ENCODE assay signal across 23 mouse cellular contexts in the genomic region with DNA sequence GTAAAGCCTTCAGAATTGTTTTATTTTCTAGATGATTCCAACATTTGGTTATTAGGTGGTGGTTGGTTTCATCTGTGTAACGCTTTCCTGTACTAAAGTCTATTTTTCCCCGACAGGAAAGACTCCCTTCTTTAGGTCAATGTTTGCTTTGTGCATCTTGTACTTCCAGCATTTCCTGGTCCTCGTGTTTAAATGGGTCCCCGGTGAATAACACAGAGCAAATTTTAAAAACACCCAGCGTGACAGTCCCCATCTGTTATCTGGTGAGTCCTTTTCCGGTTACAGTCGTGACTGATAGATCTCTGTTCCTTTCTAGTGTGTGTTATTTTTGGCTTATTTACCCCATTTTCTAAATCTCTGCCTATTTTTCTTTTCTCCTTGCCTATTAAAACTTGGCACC. TPM values are rescaled to one million over a fixed set of nuclear protein-coding genes. Genes with fewer than 3 reads are reported as not detected.
DNase-seq lines count a peak whose midpoint lies in the region; ATAC-seq and TF ChIP-seq lines count a peak whose summit lies in the region.
"Had no signal": no experiment of that assay in that cellular context is flagged by ENCODE, and none has a peak within 500 bp of the region (broad histone marks: within the 10 kb centered on the region; RNA-seq: fewer than 3 reads in every experiment).

No protein-coding gene starts in this region.

- H3K4me3 ChIP-seq in heart, postnatal 0 days (ENCODE audit: low read depth, low read length) = no peak overlapping the region
- H3K4me3 ChIP-seq: forebrain, embryonic 12.5 days; gastrocnemius, adult 2 months; hindbrain, embryonic 13.5 days; limb, embryonic 12.5 days; liver, embryonic 13.5 days; lung, embryonic 15.5 days; myocyte had no signal

- peak; percentile 84 for DNase-seq in heart, adult 11 months
- no peak for DNase-seq in heart, postnatal 4 days
- DNase-seq in kidney, adult 11 months = peak; percentile 6
- no peak for DNase-seq in kidney, postnatal 4 days
- peak; percentile 17 for DNase-seq in heart, postnatal 0 days (ENCODE audit: low spot score)
- DNase-seq in large intestine, adult 2 months (ENCODE audit: low read depth, low spot score) = peak; percentile 35
- DNase-seq: adrenal gland, postnatal 14 days; cerebellum, adult 11 months; cerebellum, postnatal 10 days; gastrocnemius, adult 2 months; liver, embryonic 13.5 days; midbrain, embryonic 14.5 days; thymus, postnatal 25 days had no signal

- H3K9me3 ChIP-seq in heart, postnatal 0 days (replicated peaks; ENCODE audit: control insufficient read depth, low read length) = no peaks in the 10 kb centered on the region
- H3K9me3 ChIP-seq: forebrain, embryonic 12.5 days; hindbrain, embryonic 13.5 days; limb, embryonic 12.5 days; liver, embryonic 13.5 days; lung, embryonic 15.5 days had no signal

- H3K4me1 ChIP-seq in heart, postnatal 0 days (ENCODE audit: control insufficient read depth, insufficient read depth) = 0 out of 2 replicates have a peak, but pooled peaks cover 5% of the 10 kb centered on the region
- H3K4me1 ChIP-seq: limb, embryonic 12.5 days; liver, embryonic 13.5 days had no signal

- no peak overlapping the region for H3K4me2 ChIP-seq in heart, postnatal 0 days (ENCODE audit: low read depth, low read length)
- H3K4me2 ChIP-seq: forebrain, embryonic 12.5 days; hindbrain, embryonic 13.5 days; limb, embryonic 12.5 days; liver, embryonic 13.5 days; lung, embryonic 15.5 days had no signal

- H3K36me3 ChIP-seq in heart, postnatal 0 days (replicated peaks; ENCODE audit: control insufficient read depth, insufficient read depth, low read length) = no peaks in the 10 kb centered on the region
- H3K36me3 ChIP-seq: forebrain, embryonic 12.5 days; hindbrain, embryonic 13.5 days; limb, embryonic 12.5 days; liver, embryonic 13.5 days; lung, embryonic 15.5 days had no signal

- ATAC-seq in heart, postnatal 0 days (ENCODE audit: insufficient read depth, low read depth) = no peak
- no peak for ATAC-seq in monocyte, adult 5-6 weeks (replicated peaks; ENCODE audit: insufficient number of reproducible peaks, low FRiP score, low TSS enrichment, poor library complexity, severe bottlenecking)

- TF ChIP-seq CTCF in heart, postnatal 0 days (IDR thresholded peaks at IDR 0.05; ENCODE audit: low read depth) = no peak

- no peak for TF ChIP-seq EP300 in heart, postnatal 0 days (IDR thresholded peaks at IDR 0.05; ENCODE audit: low read depth)

- no peak overlapping the region for H3K9ac ChIP-seq in heart, postnatal 0 days (replicated peaks; ENCODE audit: low read depth, low read length)
- H3K9ac ChIP-seq: forebrain, embryonic 12.5 days; hindbrain, embryonic 13.5 days; limb, embryonic 12.5 days; liver, embryonic 13.5 days; lung, embryonic 15.5 days had no signal

- WGBS in heart, postnatal 0 days = 25% methylated on average over 7 of the region's 7 CpGs
- WGBS in large intestine, adult 2 months = 7% methylated on average over 7 of the region's 7 CpGs

- no peaks in the 10 kb centered on the region for H3K27me3 ChIP-seq in heart, postnatal 0 days (ENCODE audit: control insufficient read depth, insufficient read depth, low read length)
- H3K27me3 ChIP-seq: forebrain, embryonic 12.5 days; liver, embryonic 13.5 days; lung, embryonic 15.5 days had no signal

- no peak overlapping the region for H3K27ac ChIP-seq in heart, postnatal 0 days (ENCODE audit: low read depth)
- H3K27ac ChIP-seq: forebrain, embryonic 12.5 days; gastrocnemius, adult 2 months; hindbrain, embryonic 13.5 days; limb, embryonic 12.5 days; liver, embryonic 13.5 days; lung, embryonic 15.5 days had no signal

RNA-seq across cellular contexts. Expression of a gene that starts 16.3 kb away (rescaled TPM):
- not detected for total RNA-seq in heart, postnatal 4 days (2021)
- not detected in 2 replicates for total RNA-seq in heart, postnatal 0 days (2014; rRNA removed; ENCODE audit: low replicate concordance)
- polyA plus RNA-seq in heart, postnatal 0 days (2015; fragmentation: Nextera tagmentation; extraction: Ambion mirVana) = not detected in 2 replicates
- polyA plus RNA-seq in large intestine, adult 2 months (2012; rRNA removed) = not detected in 2 replicates
- total RNA-seq in monocyte, adult 5-6 weeks (2017) = 0.67 TPM in 1 of 3 replicates, not detected in the others
- total RNA-seq: adrenal gland, postnatal 14 days; gastrocnemius, adult 2 months; megakaryocyte progenitor cell, adult 5-6 weeks; MEL had no signal
- polyA plus RNA-seq: forebrain, embryonic 12.5 days; hindbrain, embryonic 13.5 days; intestine, embryonic 14.5 days; limb, embryonic 12.5 days; liver, embryonic 13.5 days; lung, embryonic 15.5 days; midbrain, embryonic 14.5 days; myocyte; neural tube, embryonic 14.5 days had no signal

RNA-seq across cellular contexts. Expression of a gene that starts 31.0 kb away (rescaled TPM):
- total RNA-seq in heart, postnatal 4 days (2021) = 1 to 10 TPM; 1.2 to 1.8 TPM
- total RNA-seq in heart, postnatal 0 days (2014; rRNA removed; ENCODE audit: low replicate concordance) = 0.85 and 6.4 TPM in 2 replicates
- 1.8 and 2.2 TPM in 2 replicates for polyA plus RNA-seq in heart, postnatal 0 days (2015; fragmentation: Nextera tagmentation; extraction: Ambion mirVana)
- polyA plus RNA-seq in large intestine, adult 2 months (2012; rRNA removed) = 0.45 and 0.93 TPM in 2 replicates
- total RNA-seq in monocyte, adult 5-6 weeks (2017) = not detected in 3 replicates
- total RNA-seq: megakaryocyte progenitor cell, adult 5-6 weeks; MEL had no signal

Comparison
In these comparisons a context has a peak if more than half of its experiments do, and no peak if none do; other contexts are left out.
1. DNase-seq: peak in heart, adult 11 months (single experiment), kidney, adult 11 months (single experiment), heart, postnatal 0 days (single experiment) and large intestine, adult 2 months (single experiment); none in heart, postnatal 4 days (single experiment) and kidney, postnatal 4 days (0 of 2).